Mouse (Mus musculus) kidney, embryonic 16.5 days (tissue): ENCODE data around the gene Reep6. TPM values are rescaled to one million over a fixed set of nuclear protein-coding genes. Genes with fewer than 3 reads are reported as not detected.

ENCODE experiments used
- ATAC-seq: fragments of 200-750 bp; cut with Nextera tagmentation; 2 replicates; pipeline ENCODE4 v1.8.0; 2017; ENCODE audit warnings: moderate TSS enrichment; ENCODE audit not compliant: low FRiP score, low TSS enrichment
- H3K27ac ChIP-seq: fragments of 300-500 bp; sonication (generic); 2 replicates; pipeline ENCODE4 v1.5.1; 2014; ENCODE audit warnings: low read length
- H3K27me3 ChIP-seq: fragments of 300-500 bp; sonication (generic); 2 replicates; pipeline ENCODE4 v1.6.1; 2014; ENCODE audit warnings: low read length, control low read depth, mixed read lengths; ENCODE audit not compliant: insufficient read depth
- H3K36me3 ChIP-seq: fragments of 300-500 bp; sonication (generic); 2 replicates; pipeline ENCODE4 v1.6.1; 2014; ENCODE audit warnings: low read length, control low read depth, mixed read lengths; ENCODE audit not compliant: insufficient read depth
- H3K4me1 ChIP-seq: fragments of 300-500 bp; sonication (generic); 2 replicates; pipeline ENCODE4 v1.6.1; 2014; ENCODE audit warnings: low read length, control low read depth, mixed read lengths; ENCODE audit not compliant: insufficient read depth
- H3K4me2 ChIP-seq: fragments of 300-500 bp; sonication (generic); replicated peaks from 2 replicates; pipeline ENCODE4 v1.6.1; 2014; ENCODE audit warnings: low read depth, low read length
- H3K4me3 ChIP-seq: fragments of 300-500 bp; sonication (generic); 2 replicates; pipeline ENCODE4 v1.5.1; 2014; ENCODE audit warnings: mild to moderate bottlenecking, low read length
- H3K9ac ChIP-seq: fragments of 300-500 bp; sonication (generic); replicated peaks from 2 replicates; pipeline ENCODE4 v1.6.1; 2014; ENCODE audit warnings: low read length
- H3K9me3 ChIP-seq: fragments of 300-500 bp; sonication (generic); 2 replicates; pipeline ENCODE4 v1.6.1; 2016; ENCODE audit warnings: low read length, control low read depth
- WGBS: fragments of 180-500 bp; shearing (Covaris S2); extraction: QIAGEN DNeasy Blood & Tissue Kit; methylation state at CpG from one replicate; pipeline ENCODE4 v1.1.7; 2014; 5-methylcytosine and 5-hydroxymethylcytosine counted together
- polyA plus RNA-seq: library from polyadenylated mRNA; unstranded; fragments of >200 nt; fragmentation: Nextera tagmentation; extraction: Ambion mirVana; gene quantifications from 2 replicates; pipeline ENCODE4 v1.2.1, GENCODE M21; 2015

The Reep6 gene
- polyA plus RNA-seq, 1 experiment from 2014 or later = 11.0 TPM

GRCm38 (mm10) chr10:80357994-80358639 lies 28.4 kb downstream of the Reep6 start:
- no peaks in the 10 kb centered on the region for H3K9me3 ChIP-seq
- H3K27me3 ChIP-seq = peaks cover 67% of the 10 kb centered on the region
- peak overlapping the region; percentile 31; the same call in 1 of the 2 replicates for H3K9ac ChIP-seq
- H3K4me2 ChIP-seq = peak overlapping the region; percentile 51
- H3K27ac ChIP-seq = no peak overlapping the region
- WGBS = 5% methylated on average over 30 of the region's 31 CpGs
- peak overlapping the region; percentile 29 for H3K4me3 ChIP-seq
- H3K4me1 ChIP-seq = peaks cover 13% of the 10 kb centered on the region
- ATAC-seq = peak; percentile 21; the same call in 1 of the 2 replicates
- H3K36me3 ChIP-seq = no peaks in the 10 kb centered on the region

GRCm38 (mm10) chr10:80363734-80364133 lies 34.0 kb downstream of the Reep6 start:
- no peaks in the 10 kb centered on the region for H3K9me3 ChIP-seq
- 44% methylated on average over 6 of the region's 6 CpGs for WGBS
- no peak overlapping the region for H3K27ac ChIP-seq
- H3K4me2 ChIP-seq = no peak overlapping the region
- H3K4me3 ChIP-seq = no peak overlapping the region
- no peaks in the 10 kb centered on the region for H3K36me3 ChIP-seq
- ATAC-seq = peak; percentile 28; the same call in 1 of the 2 replicates
- H3K27me3 ChIP-seq = peaks cover 11% of the 10 kb centered on the region
- H3K9ac ChIP-seq = no peak overlapping the region
- H3K4me1 ChIP-seq = no peaks in the 10 kb centered on the region

GRCm38 (mm10) chr10:80365736-80366135 lies 36.0 kb downstream of the Reep6 start:
- H3K27me3 ChIP-seq = peaks cover 5% of the 10 kb centered on the region; the same call in 1 of the 2 replicates
- WGBS = 70% methylated on average over 6 of the region's 6 CpGs
- no peaks in the 10 kb centered on the region for H3K4me1 ChIP-seq
- no peaks in the 10 kb centered on the region for H3K36me3 ChIP-seq
- H3K4me3 ChIP-seq = no peak overlapping the region
- no peak overlapping the region for H3K27ac ChIP-seq
- no peak overlapping the region for H3K4me2 ChIP-seq
- ATAC-seq = no peak
- H3K9me3 ChIP-seq = no peaks in the 10 kb centered on the region
- no peak overlapping the region for H3K9ac ChIP-seq

- Histone ChIP-seq H3K4me2 (no peak overlapping the region), H3K9me3 (no peaks in the 10 kb centered on the region), H3K27me3 (peaks cover 2% of the 10 kb centered on the region; the same call in 1 of the 2 replicates), H3K4me1 (0 out of 2 replicates have a peak, but pooled peaks cover 3% of the 10 kb centered on the region), H3K36me3 (no peaks in the 10 kb centered on the region), H3K9ac (no peak overlapping the region), H3K27ac (no peak overlapping the region), H3K4me3 (no peak overlapping the region)
- ATAC-seq = no peak
- 43% methylated on average over 5 of the region's 5 CpGs for WGBS
These were observed 38.2 kb downstream of the Reep6 start for GRCm38 (mm10) chr10:80367954-80368353.

GRCm38 (mm10) chr10:80368392-80368791 lies 38.6 kb downstream of the Reep6 start:
- 93% methylated on average over 6 of the region's 6 CpGs for WGBS
- Histone ChIP-seq H3K9me3 (no peaks in the 10 kb centered on the region), H3K4me2 (no peak overlapping the region), H3K27ac (no peak overlapping the region), H3K4me3 (no peak overlapping the region), H3K4me1 (0 out of 2 replicates have a peak, but pooled peaks cover 3% of the 10 kb centered on the region), H3K27me3 (no peaks in the 10 kb centered on the region), H3K9ac (no peak overlapping the region), H3K36me3 (no peaks in the 10 kb centered on the region)
- no peak for ATAC-seq

GRCm38 (mm10) chr10:80369995-80370747 lies 40.4 kb downstream of the Reep6 start:
- WGBS = 77% methylated on average over 21 of the region's 21 CpGs
- Histone ChIP-seq H3K27ac (no peak overlapping the region), H3K9ac (no peak overlapping the region), H3K9me3 (no peaks in the 10 kb centered on the region), H3K36me3 (no peaks in the 10 kb centered on the region), H3K4me3 (no peak overlapping the region), H3K4me2 (no peak overlapping the region), H3K4me1 (0 out of 2 replicates have a peak, but pooled peaks cover 3% of the 10 kb centered on the region), H3K27me3 (no peaks in the 10 kb centered on the region)
- no peak for ATAC-seq

GRCm38 (mm10) chr10:80371411-80371966 lies 41.7 kb downstream of the Reep6 start:
- H3K9me3 ChIP-seq = no peaks in the 10 kb centered on the region
- WGBS = 3% methylated on average over 12 of the region's 12 CpGs
- no peak overlapping the region for H3K27ac ChIP-seq
- H3K4me1 ChIP-seq = 0 out of 2 replicates have a peak, but pooled peaks cover 3% of the 10 kb centered on the region
- H3K4me2 ChIP-seq = peak overlapping the region; percentile 29; the same call in 1 of the 2 replicates
- H3K4me3 ChIP-seq = peak overlapping the region; percentile 32
- H3K27me3 ChIP-seq = no peaks in the 10 kb centered on the region
- peak; percentile 72 for ATAC-seq
- no peak overlapping the region for H3K9ac ChIP-seq
- no peaks in the 10 kb centered on the region for H3K36me3 ChIP-seq

- Histone ChIP-seq H3K9me3 (no peaks in the 10 kb centered on the region), H3K9ac (no peak overlapping the region), H3K27me3 (no peaks in the 10 kb centered on the region), H3K4me1 (0 out of 2 replicates have a peak, but pooled peaks cover 3% of the 10 kb centered on the region), H3K36me3 (no peaks in the 10 kb centered on the region), H3K27ac (no peak overlapping the region), H3K4me2 (peak overlapping the region; percentile 29; the same call in 1 of the 2 replicates), H3K4me3 (peak overlapping the region; percentile 32)
- peak; percentile 1; the same call in 1 of the 2 replicates for ATAC-seq
- WGBS = 46% methylated on average over 9 of the region's 9 CpGs
These were observed 42.2 kb downstream of the Reep6 start for GRCm38 (mm10) chr10:80371983-80372382.

- Histone ChIP-seq H3K9ac (no peak overlapping the region), H3K4me3 (no peak overlapping the region), H3K4me2 (no peak overlapping the region), H3K36me3 (no peaks in the 10 kb centered on the region), H3K4me1 (0 out of 2 replicates have a peak, but pooled peaks cover 3% of the 10 kb centered on the region), H3K9me3 (no peaks in the 10 kb centered on the region), H3K27me3 (no peaks in the 10 kb centered on the region), H3K27ac (no peak overlapping the region)
- 84% methylated on average over 6 of the region's 6 CpGs for WGBS
- ATAC-seq = no peak
These were observed 43.0 kb downstream of the Reep6 start for GRCm38 (mm10) chr10:80372706-80373105.
